Mouse (Mus musculus) CH12.LX (cell line): ENCODE results near the gene Tmem117. TPM values are rescaled to one million over a fixed set of nuclear protein-coding genes. Genes with fewer than 3 reads are reported as not detected.

Experiments used
- DNase-seq: peaks from one replicate; pipeline ENCODE4 v3.0.0-alpha.2; 2013; ENCODE audit errors: extremely low read depth
- H3K27ac ChIP-seq: 2 replicates; pipeline ENCODE4 v1.5.1; 2012; ENCODE audit warnings: low read depth, mild to moderate bottlenecking, control low read depth, moderate library complexity; ENCODE audit not compliant: insufficient read depth
- H3K27me3 ChIP-seq: replicated peaks from 2 replicates; pipeline ENCODE3; 2012; ENCODE audit warnings: inconsistent platforms
- H3K36me3 ChIP-seq, 2 experiments: replicated peaks in 1 of 2; 2 replicates each; pipeline versions ENCODE3 to v1.6.1; 2012; ENCODE audit warnings: inconsistent platforms in 1 of 2, low read length in 1 of 2, mild to moderate bottlenecking in 1 of 2, mixed read lengths in 1 of 2, moderate library complexity in 1 of 2; ENCODE audit not compliant: control insufficient read depth in 1 of 2, insufficient read depth in 1 of 2
- H3K4me1 ChIP-seq, 2 experiments: 2 replicates each; pipeline ENCODE4 v1.6.1; 2012; ENCODE audit warnings: inconsistent platforms in 1 of 2, moderate library complexity in 1 of 2; ENCODE audit not compliant: insufficient read depth in 2 of 2, control insufficient read depth in 1 of 2
- H3K4me2 ChIP-seq: 2 replicates; pipeline ENCODE4 v1.6.1; 2012; ENCODE audit warnings: low read depth, mild to moderate bottlenecking, control low read depth; ENCODE audit not compliant: poor library complexity, insufficient read depth, severe bottlenecking
- H3K4me3 ChIP-seq, 3 experiments: fragments of 150-350 bp in 1 of 3; sonication (generic) in 1 of 3; replicated peaks in 1 of 3; 2 replicates each; pipeline versions ENCODE3 to v1.5.1; 2011 to 2012; ENCODE audit warnings: low read depth in 2 of 3, low read length in 2 of 3, mild to moderate bottlenecking in 2 of 3, moderate library complexity in 2 of 3, control low read depth in 1 of 3, improper control_type of control experiment in 1 of 3, inconsistent platforms in 1 of 3, mixed read lengths in 1 of 3; ENCODE audit not compliant: poor library complexity in 1 of 3
- H3K79me2 ChIP-seq: replicated peaks from 2 replicates; pipeline ENCODE4 v1.6.1; 2012; ENCODE audit warnings: mild to moderate bottlenecking, moderate library complexity; ENCODE audit not compliant: control insufficient read depth, poor library complexity, insufficient read depth, severe bottlenecking; ENCODE audit errors: extremely low read depth
- H3K9ac ChIP-seq: 2 replicates; pipeline ENCODE4 v1.6.1; 2012; ENCODE audit warnings: low read depth, mild to moderate bottlenecking, control low read depth, moderate library complexity; ENCODE audit not compliant: insufficient read depth
- H3K9me3 ChIP-seq: replicated peaks from 2 replicates; pipeline ENCODE3; 2012; ENCODE audit warnings: low read length, inconsistent platforms, mixed read lengths
- CHD1 ChIP-seq: IDR thresholded peaks from 2 replicates; pipeline ENCODE4 v1.6.1; 2012; ENCODE audit warnings: low read depth, low read length, improper control_type of control experiment, inconsistent platforms
- CTCF ChIP-seq, 2 experiments: IDR thresholded peaks in 1 of 2; conservative IDR thresholded peaks in 1 of 2; 2 replicates each; pipeline ENCODE4 v1.5.1; 2011 to 2012; ENCODE audit warnings: low read depth in 2 of 2, low read length in 2 of 2, improper control_type of control experiment in 1 of 2, inconsistent platforms in 1 of 2, mild to moderate bottlenecking in 1 of 2, moderate library complexity in 1 of 2
- E2F4 ChIP-seq: IDR thresholded peaks from 2 replicates; pipeline ENCODE4 v1.6.1; 2011; ENCODE audit warnings: low read depth, low read length, improper control_type of control experiment; ENCODE audit not compliant: insufficient replicate concordance
- GABPA ChIP-seq: IDR thresholded peaks from 2 replicates; pipeline ENCODE4 v1.6.1; 2012; ENCODE audit warnings: low read depth, low read length, improper control_type of control experiment, inconsistent platforms; ENCODE audit not compliant: insufficient replicate concordance
- HCFC1 ChIP-seq: IDR thresholded peaks from 2 replicates; pipeline ENCODE4 v1.6.1; 2012; ENCODE audit warnings: low read depth, mild to moderate bottlenecking, inconsistent platforms, low read length, improper control_type of control experiment
- JUN ChIP-seq: IDR thresholded peaks from 2 replicates; pipeline ENCODE4 v1.6.1; 2011; ENCODE audit warnings: low read depth, mild to moderate bottlenecking, low read length, improper control_type of control experiment, moderate library complexity; ENCODE audit not compliant: insufficient read depth
- KAT2A ChIP-seq: IDR thresholded peaks from 2 replicates; pipeline ENCODE4 v1.6.1; 2012; ENCODE audit warnings: low read length, improper control_type of control experiment, inconsistent platforms; ENCODE audit not compliant: insufficient replicate concordance
- MAFK ChIP-seq: IDR thresholded peaks from 2 replicates; pipeline ENCODE4 v1.6.1; 2011; ENCODE audit warnings: low read length, improper control_type of control experiment; ENCODE audit not compliant: insufficient replicate concordance
- MAX ChIP-seq: IDR thresholded peaks from 2 replicates; pipeline ENCODE4 v1.6.1; 2011; ENCODE audit warnings: low read length, improper control_type of control experiment
- MAZ ChIP-seq: IDR thresholded peaks from 2 replicates; pipeline ENCODE4 v1.6.1; 2012; ENCODE audit warnings: low read depth, mild to moderate bottlenecking, inconsistent platforms, low read length, improper control_type of control experiment, moderate library complexity
- MEF2A ChIP-seq: IDR thresholded peaks from 2 replicates; pipeline ENCODE4 v1.6.1; 2014; ENCODE audit warnings: low read depth, mild to moderate bottlenecking, inconsistent platforms, low read length, improper control_type of control experiment, borderline replicate concordance
- MXI1 ChIP-seq: IDR thresholded peaks from 2 replicates; pipeline ENCODE4 v1.6.1; 2011; ENCODE audit warnings: mild to moderate bottlenecking, low read depth, low read length, improper control_type of control experiment
- NRF1 ChIP-seq: IDR thresholded peaks from 2 replicates; pipeline ENCODE4 v1.6.1; 2014; ENCODE audit warnings: low read depth, mild to moderate bottlenecking, inconsistent platforms, low read length, improper control_type of control experiment, moderate library complexity
- POLR2A ChIP-seq: IDR thresholded peaks from 2 replicates; pipeline ENCODE4 v1.6.1; 2011; ENCODE audit warnings: low read depth, mild to moderate bottlenecking, improper control_type of control experiment, low read length
- POLR2AphosphoS2 ChIP-seq: IDR thresholded peaks from 2 replicates; pipeline ENCODE4 v1.6.1; 2011; ENCODE audit warnings: low read depth, low read length, improper control_type of control experiment
- RCOR1 ChIP-seq: conservative IDR thresholded peaks from 2 replicates; pipeline ENCODE4 v1.6.1; 2012; ENCODE audit warnings: low read depth, mild to moderate bottlenecking, inconsistent platforms, low read length, improper control_type of control experiment
- SIN3A ChIP-seq: IDR thresholded peaks from 2 replicates; pipeline ENCODE4 v1.6.1; 2012; ENCODE audit warnings: low read length, improper control_type of control experiment, inconsistent platforms
- TBP ChIP-seq: conservative IDR thresholded peaks from 2 replicates; pipeline ENCODE4 v1.6.1; 2011; ENCODE audit warnings: low read depth, low read length, improper control_type of control experiment
- TCF12 ChIP-seq: IDR thresholded peaks from 2 replicates; pipeline ENCODE4 v1.6.1; 2014; ENCODE audit warnings: low read depth, mild to moderate bottlenecking, inconsistent platforms, low read length, improper control_type of control experiment
- USF1 ChIP-seq: IDR thresholded peaks from 2 replicates; pipeline ENCODE4 v1.6.1; 2014; ENCODE audit warnings: low read depth, mild to moderate bottlenecking, inconsistent platforms, low read length, improper control_type of control experiment
- ZKSCAN1 ChIP-seq: IDR thresholded peaks from 2 replicates; pipeline ENCODE4 v1.6.1; 2012; ENCODE audit warnings: low read depth, inconsistent platforms, low read length, improper control_type of control experiment, borderline replicate concordance
- ZMIZ1 ChIP-seq: IDR thresholded peaks from 2 replicates; pipeline ENCODE4 v1.6.1; 2012; ENCODE audit warnings: low read depth, mild to moderate bottlenecking, inconsistent platforms, low read length, improper control_type of control experiment
- dilution Hi-C: fragments of 300-500 bp; cut with MboI; formaldehyde crosslinking; loops from 2 replicates; pipeline ENCODE4 v1.14.3; 2020; ENCODE audit warnings: low sequenced_read_pairs; ENCODE audit not compliant: extremely low pct_unique_long_range_greater_than_20kb, extremely low pct_ligation_motif_present
- in situ Hi-C: fragments of 300-500 bp; cut with MboI; formaldehyde crosslinking; loops from 3 replicates; pipeline ENCODE4 v1.14.3; 2019; ENCODE audit warnings: low sequenced_read_pairs, low pct_ligation_motif_present, low pct_unique_long_range_greater_than_20kb, mixed read lengths
- polyA plus RNA-seq: library from polyadenylated mRNA; unstranded; fragments of >175 nt; gene quantifications from 2 replicates; pipeline ENCODE4 v1.2.1, GENCODE M21; 2012; ENCODE audit warnings: low read depth; ENCODE audit not compliant: insufficient read length
- total RNA-seq, 2 experiments: library from RNA; depleted of rRNA; stranded (reverse); fragments of 300-350 nt in 1 of 2; fragments of >200 nt in 1 of 2; gene quantifications; 2 replicates each; pipeline ENCODE4 v1.2.3; 2012 to 2014

Tmem117 gene
- total and polyA plus RNA-seq, 3 experiments: not detected

- H3K27me3 ChIP-seq: no peaks in the 10 kb centered on the region
- H3K9me3 ChIP-seq: peaks cover 38% of the 10 kb centered on the region
- H3K4me1 ChIP-seq: no peaks in the 10 kb centered on the region
- in situ Hi-C loops: no loop called here
- dilution Hi-C loops: no loop called here
- no peaks in the 10 kb centered on the region for H3K79me2 ChIP-seq
- no peak overlapping the region for H3K4me3 ChIP-seq
- no peak overlapping the region for H3K9ac ChIP-seq
- TF ChIP-seq RCOR1 (no peak), MXI1 (no peak), MEF2A (no peak), POLR2AphosphoS2 (no peak), USF1 (no peak), ZMIZ1 (no peak), JUN (no peak), TCF12 (no peak), HCFC1 (no peak), MAX (no peak), SIN3A (no peak), POLR2A (no peak), TBP (no peak), MAFK (no peak), MAZ (no peak), GABPA (no peak), CHD1 (no peak)
- H3K4me2 ChIP-seq: no peak overlapping the region
- H3K36me3 ChIP-seq: no peaks in the 10 kb centered on the region
- no peak for DNase-seq
- H3K27ac ChIP-seq: no peak overlapping the region
Measured at GRCm38 (mm10) chr15:95005121-95005824, 376.2 kb downstream of the Tmem117 start.

- H3K4me3 ChIP-seq: no peak overlapping the region
- no peak overlapping the region for H3K27ac ChIP-seq
- DNase-seq: no peak
- TF ChIP-seq MXI1 (no peak), KAT2A (no peak), JUN (no peak), CTCF (conservative IDR thresholded peaks at IDR 0.05 in 1 of 2, IDR thresholded peaks at IDR 0.05 in 1 of 2; ENCODE audit: low read depth in 2 of 2, low read length in 2 of 2) (no peak), MAX (no peak), ZKSCAN1 (no peak), E2F4 (no peak), TCF12 (no peak), MEF2A (no peak), POLR2AphosphoS2 (no peak), NRF1 (no peak)
- no peak overlapping the region for H3K9ac ChIP-seq
- H3K9me3 ChIP-seq: peaks cover 56% of the 10 kb centered on the region
- H3K79me2 ChIP-seq: no peaks in the 10 kb centered on the region
- H3K4me1 ChIP-seq: no peaks in the 10 kb centered on the region
- in situ Hi-C loops (no loop called here), dilution Hi-C loops (no loop called here)
- H3K27me3 ChIP-seq: no peaks in the 10 kb centered on the region
- no peaks in the 10 kb centered on the region for H3K36me3 ChIP-seq
- no peak overlapping the region for H3K4me2 ChIP-seq
Measured at GRCm38 (mm10) chr15:95022251-95022650, 393.2 kb downstream of the Tmem117 start.
